Mouse (Mus musculus) cerebellum, adult 18-20 months (tissue): ENCODE results near the gene Csdc2.
"Not testable (repeated sequence)": the region's sequence is repeated elsewhere in the genome, so short reads cannot be mapped to it uniquely, and the experiment has no call there.

Experiments
- DNase-seq, 2 experiments: peaks; one replicate each; pipeline ENCODE4 v3.0.0; 2021

The Csdc2 gene

GRCm38 (mm10) chr15:81936679-81937078 is at the start of gene Csdc2:
Csdc2 (plus strand) TSS chr15:81936759.
- peak; percentile 78 to 86 for DNase-seq

- no peak for DNase-seq
Measured at GRCm38 (mm10) chr15:81886795-81887550, 49.6 kb upstream of the Csdc2 start.

GRCm38 (mm10) chr15:81889175-81889574 is 47.4 kb upstream of the Csdc2 start:
- DNase-seq, result peak; percentile 71 to 74

GRCm38 (mm10) chr15:81891140-81891802 is 45.3 kb upstream of the Csdc2 start:
- DNase-seq, result no peak

- no peak for DNase-seq
Measured at GRCm38 (mm10) chr15:81891822-81892580, 44.6 kb upstream of the Csdc2 start.

GRCm38 (mm10) chr15:81894002-81894401 is 42.6 kb upstream of the Csdc2 start:
- no peak for DNase-seq

GRCm38 (mm10) chr15:81896407-81896806 is 40.2 kb upstream of the Csdc2 start:
- DNase-seq, result no peak

- DNase-seq, result no peak
Measured at GRCm38 (mm10) chr15:81897607-81898285, 38.8 kb upstream of the Csdc2 start.

GRCm38 (mm10) chr15:81898751-81899150 is 37.8 kb upstream of the Csdc2 start:
- peak; percentile 43 to 56 for DNase-seq

- DNase-seq, result peak; percentile 72 to 81
Measured at GRCm38 (mm10) chr15:81904939-81905338, 31.6 kb upstream of the Csdc2 start.

GRCm38 (mm10) chr15:81907953-81908352 is 28.6 kb upstream of the Csdc2 start:
- DNase-seq, result no peak

GRCm38 (mm10) chr15:81908767-81909166 is 27.8 kb upstream of the Csdc2 start:
- not testable (repeated sequence) for DNase-seq

GRCm38 (mm10) chr15:81912498-81912897 is 24.1 kb upstream of the Csdc2 start:
- no peak for DNase-seq

- DNase-seq, result no peak
Measured at GRCm38 (mm10) chr15:81914668-81915067, 21.9 kb upstream of the Csdc2 start.

- no peak for DNase-seq
Measured at GRCm38 (mm10) chr15:81915663-81916062, 20.9 kb upstream of the Csdc2 start.

GRCm38 (mm10) chr15:81917201-81917600 is 19.4 kb upstream of the Csdc2 start:
- no peak for DNase-seq

GRCm38 (mm10) chr15:81917621-81918463 is 18.7 kb upstream of the Csdc2 start:
- DNase-seq, result peak; percentile 79

GRCm38 (mm10) chr15:81919062-81919461 is 17.5 kb upstream of the Csdc2 start:
- DNase-seq, result peak in 1 of 2 experiments; percentile 45

- DNase-seq, result peak; percentile 64 to 75
Measured at GRCm38 (mm10) chr15:81920546-81921217, 15.9 kb upstream of the Csdc2 start.

- DNase-seq, result peak in 1 of 2 experiments; percentile 45
Measured at GRCm38 (mm10) chr15:81921255-81921654, 15.3 kb upstream of the Csdc2 start.

- no peak for DNase-seq
Measured at GRCm38 (mm10) chr15:81924933-81925332, 11.6 kb upstream of the Csdc2 start.
